Mouse (Mus musculus): Measurements from ENCODE around the gene Trpm5. TPM values are rescaled to one million over a fixed set of nuclear protein-coding genes. Genes with fewer than 3 reads are reported as not detected.

Trpm5 gene
- total and polyA plus RNA-seq, 2 experiments from 2014 or later, result 1.3 to 1.6 TPM

GRCm38 (mm10) chr7:143082024-143082423, 12.4 kb downstream of the Trpm5 start:
- no peak overlapping the region for H3K9ac ChIP-seq (replicated peaks; ENCODE audit: low read length, poor library complexity, severe bottlenecking)
- no peak overlapping the region for H3K4me3 ChIP-seq (ENCODE audit: low read depth, low read length)
- H3K4me2 ChIP-seq (ENCODE audit: low read depth, low read length, poor library complexity, severe bottlenecking), result no peak overlapping the region
- WGBS, result 81% methylated on average over 6 of the region's 6 CpGs
- TF ChIP-seq CTCF (IDR thresholded peaks at IDR 0.05), result no peak
- no peak for ATAC-seq (ENCODE audit: low FRiP score)
- H3K4me1 ChIP-seq (ENCODE audit: insufficient read depth, low read length), result no peaks in the 10 kb centered on the region
- no peak overlapping the region for H3K27ac ChIP-seq (ENCODE audit: low read depth, low read length)
- no peaks in the 10 kb centered on the region for H3K9me3 ChIP-seq (ENCODE audit: low read length)
- DNase-seq (ENCODE audit: low spot score), result no peak
- no peaks in the 10 kb centered on the region for H3K36me3 ChIP-seq (ENCODE audit: insufficient read depth, low read length)
- no peaks in the 10 kb centered on the region for H3K27me3 ChIP-seq (ENCODE audit: insufficient read depth, low read length)

DNA sequence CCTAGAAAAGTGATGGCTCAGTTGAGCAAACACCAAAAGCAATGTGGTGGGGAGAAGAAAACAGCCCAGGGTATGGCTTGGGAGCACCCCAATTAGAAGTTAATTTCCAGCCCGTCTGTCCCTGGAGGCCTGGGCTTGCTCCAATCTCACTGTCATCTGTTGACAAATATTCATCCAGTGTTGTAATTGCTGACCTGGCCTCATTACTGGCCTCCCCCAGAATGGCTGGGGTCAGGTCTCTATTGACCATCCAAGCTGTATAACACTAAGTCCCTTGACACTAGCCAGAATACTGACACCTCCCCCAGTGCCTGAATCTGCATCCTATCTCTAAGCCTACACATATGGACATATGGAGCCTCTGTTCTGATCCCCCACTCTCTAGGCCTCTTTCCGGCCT, 17.1 kb downstream of the Trpm5 start:
- TF ChIP-seq CTCF (IDR thresholded peaks at IDR 0.05), result no peak
- ATAC-seq (ENCODE audit: low FRiP score) (no peak), DNase-seq (ENCODE audit: low spot score) (no peak)
- H3K9ac ChIP-seq (replicated peaks; ENCODE audit: low read length, poor library complexity, severe bottlenecking), result no peak overlapping the region
- WGBS, result 88% methylated on average over 2 of the region's 2 CpGs
- no peak overlapping the region for H3K27ac ChIP-seq (ENCODE audit: low read depth, low read length)
- no peaks in the 10 kb centered on the region for H3K36me3 ChIP-seq (ENCODE audit: insufficient read depth, low read length)
- H3K4me2 ChIP-seq (ENCODE audit: low read depth, low read length, poor library complexity, severe bottlenecking), result no peak overlapping the region
- no peaks in the 10 kb centered on the region for H3K9me3 ChIP-seq (ENCODE audit: low read length)
- H3K27me3 ChIP-seq (ENCODE audit: insufficient read depth, low read length), result no peaks in the 10 kb centered on the region
- H3K4me3 ChIP-seq (ENCODE audit: low read depth, low read length), result no peak overlapping the region
- H3K4me1 ChIP-seq (ENCODE audit: insufficient read depth, low read length), result no peaks in the 10 kb centered on the region

DNA sequence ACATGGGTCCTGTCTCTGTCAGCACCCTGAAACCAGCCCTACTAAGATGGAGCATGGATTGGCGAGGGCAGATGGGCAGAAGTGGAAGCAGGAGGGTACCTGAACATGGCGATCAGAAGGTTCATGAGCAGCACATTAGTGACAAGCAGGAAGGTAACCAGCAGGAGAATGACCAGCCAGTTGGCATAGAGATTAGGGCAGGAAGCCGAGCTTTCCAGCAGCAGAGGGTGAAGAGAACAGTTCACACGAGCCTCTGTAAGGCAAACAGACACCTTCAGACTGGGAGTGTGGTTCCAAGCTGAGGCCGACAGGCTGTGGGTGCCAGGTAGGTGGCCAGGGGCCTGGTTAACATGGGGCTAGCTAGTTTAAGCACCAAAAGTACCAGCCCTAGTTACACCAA, 19.0 kb downstream of the Trpm5 start:
- ATAC-seq (ENCODE audit: low FRiP score) (no peak), DNase-seq (ENCODE audit: low spot score) (no peak)
- 80% methylated on average over 5 of the region's 5 CpGs for WGBS
- no peak overlapping the region for H3K4me2 ChIP-seq (ENCODE audit: low read depth, low read length, poor library complexity, severe bottlenecking)
- no peak overlapping the region for H3K27ac ChIP-seq (ENCODE audit: low read depth, low read length)
- peaks cover 4% of the 10 kb centered on the region for H3K4me1 ChIP-seq (ENCODE audit: insufficient read depth, low read length)
- H3K36me3 ChIP-seq (ENCODE audit: insufficient read depth, low read length), result 0 out of 2 replicates have a peak, but pooled peaks cover 2% of the 10 kb centered on the region
- H3K4me3 ChIP-seq (ENCODE audit: low read depth, low read length), result no peak overlapping the region
- no peaks in the 10 kb centered on the region for H3K27me3 ChIP-seq (ENCODE audit: insufficient read depth, low read length)
- no peak for TF ChIP-seq CTCF (IDR thresholded peaks at IDR 0.05)
- no peak overlapping the region for H3K9ac ChIP-seq (replicated peaks; ENCODE audit: low read length, poor library complexity, severe bottlenecking)
- H3K9me3 ChIP-seq (ENCODE audit: low read length), result no peaks in the 10 kb centered on the region

DNA sequence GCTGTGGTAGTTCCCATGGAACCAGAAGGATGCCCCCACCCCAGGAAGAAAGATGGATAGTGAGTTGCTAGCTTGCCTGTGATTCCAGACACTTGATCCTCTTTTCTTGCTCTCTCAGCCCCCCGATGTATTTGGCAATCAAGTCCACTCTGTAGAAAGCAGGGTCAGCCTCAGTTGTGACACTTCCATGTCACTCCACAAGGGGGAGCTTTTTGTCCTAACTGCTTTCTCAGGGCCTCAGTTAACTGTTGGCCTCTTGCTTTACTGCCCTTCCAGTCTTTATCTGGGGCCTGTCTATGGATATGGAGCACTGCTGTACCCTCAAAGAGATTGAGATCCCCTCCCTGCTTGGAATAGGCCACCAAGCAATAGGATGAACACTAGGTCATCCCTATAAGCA, 21.4 kb downstream of the Trpm5 start:
- ATAC-seq (ENCODE audit: low FRiP score), result no peak
- no peaks in the 10 kb centered on the region for H3K27me3 ChIP-seq (ENCODE audit: insufficient read depth, low read length)
- peak; percentile 76 for TF ChIP-seq CTCF (IDR thresholded peaks at IDR 0.05)
- no peak overlapping the region for H3K4me2 ChIP-seq (ENCODE audit: low read depth, low read length, poor library complexity, severe bottlenecking)
- no peak overlapping the region for H3K9ac ChIP-seq (replicated peaks; ENCODE audit: low read length, poor library complexity, severe bottlenecking)
- 71% methylated on average over 1 of the region's 1 CpGs for WGBS
- H3K9me3 ChIP-seq (ENCODE audit: low read length), result no peaks in the 10 kb centered on the region
- no peak overlapping the region for H3K27ac ChIP-seq (ENCODE audit: low read depth, low read length)
- H3K4me3 ChIP-seq (ENCODE audit: low read depth, low read length), result no peak overlapping the region
- DNase-seq (ENCODE audit: low spot score), result peak; percentile 60
- 0 out of 2 replicates have a peak, but pooled peaks cover 2% of the 10 kb centered on the region for H3K36me3 ChIP-seq (ENCODE audit: insufficient read depth, low read length)
- peaks cover 8% of the 10 kb centered on the region for H3K4me1 ChIP-seq (ENCODE audit: insufficient read depth, low read length)

- WGBS, result 89% methylated on average over 5 of the region's 5 CpGs
Observed at GRCm38 (mm10) chr7:143072605-143073004, 21.8 kb downstream of the Trpm5 start.

GRCm38 (mm10) chr7:143070506-143071070, 23.9 kb downstream of the Trpm5 start:
- H3K9ac ChIP-seq (replicated peaks; ENCODE audit: low read length, poor library complexity, severe bottlenecking), result peak overlapping the region; percentile 85; the same call in 1 of the 2 replicates
- no peaks in the 10 kb centered on the region for H3K27me3 ChIP-seq (ENCODE audit: insufficient read depth, low read length)
- H3K27ac ChIP-seq (ENCODE audit: low read depth, low read length), result no peak overlapping the region
- peaks cover 21% of the 10 kb centered on the region for H3K36me3 ChIP-seq (ENCODE audit: insufficient read depth, low read length)
- no peak for ATAC-seq (ENCODE audit: low FRiP score)
- TF ChIP-seq CTCF (IDR thresholded peaks at IDR 0.05), result no peak
- 92% methylated on average over 10 of the region's 10 CpGs for WGBS
- H3K4me2 ChIP-seq (ENCODE audit: low read depth, low read length, poor library complexity, severe bottlenecking), result peak overlapping the region; percentile 97
- no peak for DNase-seq (ENCODE audit: low spot score)
- H3K4me1 ChIP-seq (ENCODE audit: insufficient read depth, low read length), result peaks cover 8% of the 10 kb centered on the region
- H3K9me3 ChIP-seq (ENCODE audit: low read length), result no peaks in the 10 kb centered on the region
- H3K4me3 ChIP-seq (ENCODE audit: low read depth, low read length), result peak overlapping the region; percentile 74; the same call in 1 of the 2 replicates

More at GRCm38 (mm10) chr7:143072605-143073004, 21.8 kb downstream of the Trpm5 start:
- no peak for DNase-seq (ENCODE audit: low spot score)
- H3K4me2 ChIP-seq (ENCODE audit: low read depth, low read length, poor library complexity, severe bottlenecking), result no peak overlapping the region
- TF ChIP-seq CTCF (IDR thresholded peaks at IDR 0.05), result no peak
- no peaks in the 10 kb centered on the region for H3K27me3 ChIP-seq (ENCODE audit: insufficient read depth, low read length)
- peaks cover 6% of the 10 kb centered on the region; the same call in 1 of the 2 replicates for H3K36me3 ChIP-seq (ENCODE audit: insufficient read depth, low read length)
- no peak overlapping the region for H3K27ac ChIP-seq (ENCODE audit: low read depth, low read length)
- ATAC-seq (ENCODE audit: low FRiP score), result no peak
- H3K9ac ChIP-seq (replicated peaks; ENCODE audit: low read length, poor library complexity, severe bottlenecking), result no peak overlapping the region
- no peaks in the 10 kb centered on the region for H3K9me3 ChIP-seq (ENCODE audit: low read length)
- peaks cover 8% of the 10 kb centered on the region for H3K4me1 ChIP-seq (ENCODE audit: insufficient read depth, low read length)
- H3K4me3 ChIP-seq (ENCODE audit: low read depth, low read length), result no peak overlapping the region
